Mouse (Mus musculus): ENCODE measurements around the gene Foxn4.

GRCm38 (mm10) chr5:114286102-114286501 is 12.5 kb upstream of the Foxn4 start:
- TF ChIP-seq CTCF (IDR thresholded peaks at IDR 0.05) (peak; percentile 29), POLR2A (IDR thresholded peaks at IDR 0.05; ENCODE audit: insufficient read depth, low read depth, low read length) (no peak), EP300 (IDR thresholded peaks at IDR 0.05; ENCODE audit: insufficient read depth, low read depth, low read length) (no peak)

All from heart, adult 2 months (tissue).